Mouse (Mus musculus) forebrain, embryonic 14.5 days (tissue): Measurements from ENCODE around the gene Xab2. TPM values are rescaled to one million over a fixed set of nuclear protein-coding genes. Genes with fewer than 3 reads are reported as not detected.

Experiments
- polyA plus RNA-seq: library from polyadenylated mRNA; unstranded; fragments of >200 nt; fragmentation: Nextera tagmentation; extraction: Ambion mirVana; gene quantifications from 2 replicates; pipeline ENCODE4 v1.2.1, GENCODE M21; 2014

The Xab2 gene
- polyA plus RNA-seq, 1 experiment from 2014 or later, result 63.2 TPM

Other genes starting within 250 kb of the Xab2 start
- 8.6 and 11.5 TPM in 2 replicates for gene Arhgef18, start 228.3 kb downstream of the Xab2 start, polyA plus RNA-seq
- gene Pex11g, start 153.6 kb downstream of the Xab2 start, polyA plus RNA-seq, result 1.9 and 2.3 TPM in 2 replicates
- gene Tex45, start 150.5 kb downstream of the Xab2 start, polyA plus RNA-seq, result 0.14 and 0.18 TPM in 2 replicates
- 66.2 and 66.5 TPM in 2 replicates for gene Zfp358, start 128.2 kb downstream of the Xab2 start, polyA plus RNA-seq
- 50.5 and 52.2 TPM in 2 replicates for gene Mcoln1, start 120.9 kb downstream of the Xab2 start, polyA plus RNA-seq
- gene Pnpla6, start 105.9 kb downstream of the Xab2 start, polyA plus RNA-seq, result 16.7 and 20.7 TPM in 2 replicates
- 0.54 and 1.3 TPM in 2 replicates for gene C330021F23Rik, start 53.3 kb downstream of the Xab2 start, polyA plus RNA-seq
- gene Camsap3, start 34.0 kb downstream of the Xab2 start, polyA plus RNA-seq, result 25.9 and 32.5 TPM in 2 replicates
- gene Pet100, start 232 bp upstream of the Xab2 start, polyA plus RNA-seq, result 95.7 and 99.8 TPM in 2 replicates
- gene Pcp2, start 4.2 kb upstream of the Xab2 start, polyA plus RNA-seq, result 0.53 and 2.7 TPM in 2 replicates
- 32.4 and 40.1 TPM in 2 replicates for gene Stxbp2, start 9.6 kb upstream of the Xab2 start, polyA plus RNA-seq
- 0.26 and 0.32 TPM in 2 replicates for gene Retn, start 34.5 kb upstream of the Xab2 start, polyA plus RNA-seq
- 0.23 TPM in 1 of 2 replicates, not detected in the other for gene Mcemp1, start 44.4 kb upstream of the Xab2 start, polyA plus RNA-seq
- gene Fcor, start 51.0 kb upstream of the Xab2 start, polyA plus RNA-seq, result 13.1 and 13.2 TPM in 2 replicates
- 51.8 and 52.1 TPM in 2 replicates for gene Trappc5, start 55.0 kb upstream of the Xab2 start, polyA plus RNA-seq
- gene Fcer2a, start 72.9 kb upstream of the Xab2 start, polyA plus RNA-seq, result 0.08 and 0.15 TPM in 2 replicates
- gene Clec4g, start 99.3 kb upstream of the Xab2 start, polyA plus RNA-seq, result not detected in 2 replicates
- not detected in 2 replicates for gene Cd209a, start 127.7 kb upstream of the Xab2 start, polyA plus RNA-seq
- not detected in 2 replicates for gene Cd209e, start 233.0 kb upstream of the Xab2 start, polyA plus RNA-seq